Mouse (Mus musculus) liver, embryonic 12.5 days (tissue): ENCODE data around the gene Klc4. TPM values are rescaled to one million over a fixed set of nuclear protein-coding genes. Genes with fewer than 3 reads are reported as not detected.

ENCODE experiments used
- ATAC-seq: fragments of 200-750 bp; cut with Nextera tagmentation; 2 replicates; pipeline ENCODE4 v1.8.0; 2017; ENCODE audit warnings: moderate number of reproducible peaks, mild to moderate bottlenecking, moderate library complexity
- H3K27ac ChIP-seq: fragments of 300-500 bp; sonication (generic); 2 replicates; pipeline ENCODE4 v1.5.1; 2016; ENCODE audit warnings: mild to moderate bottlenecking
- H3K27me3 ChIP-seq: fragments of 300-500 bp; sonication (generic); replicated peaks from 2 replicates; pipeline ENCODE4 v1.6.1; 2016; ENCODE audit warnings: mild to moderate bottlenecking, moderate library complexity
- H3K36me3 ChIP-seq: fragments of 300-500 bp; sonication (generic); 2 replicates; pipeline ENCODE4 v1.6.1; 2016; ENCODE audit warnings: mild to moderate bottlenecking, moderate library complexity
- H3K4me1 ChIP-seq: fragments of 300-500 bp; sonication (generic); 2 replicates; pipeline ENCODE4 v1.6.1; 2016
- H3K4me2 ChIP-seq: fragments of 300-500 bp; sonication (generic); 2 replicates; pipeline ENCODE4 v1.6.1; 2016; ENCODE audit warnings: mild to moderate bottlenecking, moderate library complexity
- H3K4me3 ChIP-seq: fragments of 300-500 bp; sonication (generic); 2 replicates; pipeline ENCODE4 v1.5.1; 2016; ENCODE audit warnings: mild to moderate bottlenecking, moderate library complexity
- H3K9ac ChIP-seq: fragments of 300-500 bp; sonication (generic); 2 replicates; pipeline ENCODE4 v1.6.1; 2016; ENCODE audit warnings: mild to moderate bottlenecking, moderate library complexity
- H3K9me3 ChIP-seq: fragments of 300-500 bp; sonication (generic); replicated peaks from 2 replicates; pipeline ENCODE4 v1.6.1; 2016; ENCODE audit warnings: mild to moderate bottlenecking, moderate library complexity
- WGBS: fragments of 180-500 bp; shearing (Covaris S2); methylation state at CpG from one replicate; pipeline ENCODE4 v1.1.7; 2016; ENCODE audit not compliant: insufficient replicate concordance; 5-methylcytosine and 5-hydroxymethylcytosine counted together
- polyA plus RNA-seq: library from polyadenylated mRNA; unstranded; fragments of >200 nt; fragmentation: Nextera tagmentation; extraction: Ambion mirVana; gene quantifications from 2 replicates; pipeline ENCODE4 v1.2.1, GENCODE M21; 2016

Klc4 gene
- polyA plus RNA-seq, 1 experiment from 2014 or later: 6.3 TPM

- Histone ChIP-seq H3K4me3 (peak within 1 kb of the TSS; percentile 81), H3K4me1 (peaks cover 51% of the 10 kb centered on the region), H3K27me3 (no peaks in the 10 kb centered on the region), H3K36me3 (peaks cover 54% of the 10 kb centered on the region), H3K9me3 (no peaks in the 10 kb centered on the region), H3K27ac (peak within 1 kb of the TSS; percentile 90), H3K4me2 (peak within 1 kb of the TSS; percentile 85), H3K9ac (peak within 1 kb of the TSS; percentile 85)
- WGBS: 92% methylated on average over 7 of the region's 9 CpGs
- ATAC-seq: no peak
Measured at GRCm38 (mm10) chr17:46678416-46678815, 32.6 kb upstream of the Klc4 start, which contains the start of gene Mea1. Mea1 (plus strand) TSS chr17:46678793.

GRCm38 (mm10) chr17:46674530-46675283, 28.9 kb upstream of the Klc4 start:
- Histone ChIP-seq H3K36me3 (peaks cover 68% of the 10 kb centered on the region), H3K4me1 (peaks cover 45% of the 10 kb centered on the region)
- WGBS: 32% methylated on average over 15 of the region's 15 CpGs

GRCm38 (mm10) chr17:46673850-46674529, 28.2 kb upstream of the Klc4 start, which contains the start of gene Rrp36:
Rrp36 (minus strand) TSS chr17:46674352.
- Histone ChIP-seq H3K36me3 (peaks cover 75% of the 10 kb centered on the region), H3K9ac (peak within 1 kb of the TSS; percentile 75), H3K4me2 (peak within 1 kb of the TSS; percentile 83), H3K9me3 (no peaks in the 10 kb centered on the region), H3K27me3 (no peaks in the 10 kb centered on the region), H3K4me3 (peak within 1 kb of the TSS; percentile 76), H3K27ac (peak within 1 kb of the TSS; percentile 83), H3K4me1 (peaks cover 37% of the 10 kb centered on the region)
- ATAC-seq: peak; percentile 93
- WGBS: under 1% methylated on average over 43 of the region's 43 CpGs

More at GRCm38 (mm10) chr17:46674530-46675283, 28.9 kb upstream of the Klc4 start:
- H3K4me3 ChIP-seq: peak overlapping the region; percentile 76
- H3K4me2 ChIP-seq: peak overlapping the region; percentile 83
- peak overlapping the region; percentile 83 for H3K27ac ChIP-seq
- ATAC-seq: peak; percentile 33
- peak overlapping the region; percentile 75 for H3K9ac ChIP-seq
- no peaks in the 10 kb centered on the region for H3K9me3 ChIP-seq
- no peaks in the 10 kb centered on the region for H3K27me3 ChIP-seq

GRCm38 (mm10) chr17:46669911-46670310, 24.1 kb upstream of the Klc4 start:
- H3K27ac ChIP-seq: no peak overlapping the region
- no peak for ATAC-seq
- H3K9ac ChIP-seq: no peak overlapping the region
- peaks cover 67% of the 10 kb centered on the region for H3K36me3 ChIP-seq
- no peak overlapping the region for H3K4me3 ChIP-seq
- WGBS: 88% methylated on average over 10 of the region's 10 CpGs
- no peaks in the 10 kb centered on the region for H3K27me3 ChIP-seq
- H3K4me1 ChIP-seq: peaks cover 20% of the 10 kb centered on the region
- no peaks in the 10 kb centered on the region for H3K9me3 ChIP-seq
- no peak overlapping the region for H3K4me2 ChIP-seq

GRCm38 (mm10) chr17:46667712-46668111, 21.9 kb upstream of the Klc4 start:
- peaks cover 81% of the 10 kb centered on the region for H3K36me3 ChIP-seq
- H3K9me3 ChIP-seq: no peaks in the 10 kb centered on the region
- no peak overlapping the region for H3K9ac ChIP-seq
- no peak overlapping the region for H3K27ac ChIP-seq
- no peak overlapping the region for H3K4me3 ChIP-seq
- H3K27me3 ChIP-seq: no peaks in the 10 kb centered on the region
- 87% methylated on average over 16 of the region's 16 CpGs for WGBS
- peaks cover 4% of the 10 kb centered on the region for H3K4me1 ChIP-seq
- ATAC-seq: no peak
- H3K4me2 ChIP-seq: no peak overlapping the region

GRCm38 (mm10) chr17:46662730-46663129, 16.9 kb upstream of the Klc4 start:
- Histone ChIP-seq H3K27me3 (no peaks in the 10 kb centered on the region), H3K4me3 (no peak overlapping the region), H3K4me2 (no peak overlapping the region), H3K9me3 (no peaks in the 10 kb centered on the region), H3K36me3 (peaks cover 93% of the 10 kb centered on the region), H3K4me1 (no peaks in the 10 kb centered on the region), H3K27ac (no peak overlapping the region), H3K9ac (no peak overlapping the region)
- ATAC-seq: no peak
- WGBS: 83% methylated on average over 5 of the region's 5 CpGs

GRCm38 (mm10) chr17:46661981-46662380, 16.2 kb upstream of the Klc4 start:
- no peaks in the 10 kb centered on the region for H3K4me1 ChIP-seq
- no peak overlapping the region for H3K27ac ChIP-seq
- no peaks in the 10 kb centered on the region for H3K27me3 ChIP-seq
- 89% methylated on average over 12 of the region's 12 CpGs for WGBS
- H3K36me3 ChIP-seq: peaks cover 96% of the 10 kb centered on the region
- H3K4me2 ChIP-seq: no peak overlapping the region
- no peak overlapping the region for H3K9ac ChIP-seq
- H3K4me3 ChIP-seq: no peak overlapping the region
- no peak for ATAC-seq
- H3K9me3 ChIP-seq: no peaks in the 10 kb centered on the region

- Histone ChIP-seq H3K9ac (no peak overlapping the region), H3K4me1 (no peaks in the 10 kb centered on the region), H3K4me3 (no peak overlapping the region), H3K36me3 (peaks cover 97% of the 10 kb centered on the region), H3K4me2 (no peak overlapping the region), H3K27me3 (no peaks in the 10 kb centered on the region), H3K27ac (no peak overlapping the region), H3K9me3 (no peaks in the 10 kb centered on the region)
- 95% methylated on average over 9 of the region's 9 CpGs for WGBS
- ATAC-seq: no peak
Measured at GRCm38 (mm10) chr17:46661351-46661750, 15.5 kb upstream of the Klc4 start.

- WGBS: 77% methylated on average over 6 of the region's 6 CpGs
- no peak overlapping the region for H3K27ac ChIP-seq
- H3K27me3 ChIP-seq: no peaks in the 10 kb centered on the region
- H3K4me2 ChIP-seq: no peak overlapping the region
- H3K4me1 ChIP-seq: peaks cover 20% of the 10 kb centered on the region
- H3K36me3 ChIP-seq: peaks cover 91% of the 10 kb centered on the region
- no peak for ATAC-seq
- no peak overlapping the region for H3K4me3 ChIP-seq
- H3K9me3 ChIP-seq: no peaks in the 10 kb centered on the region
- no peak overlapping the region for H3K9ac ChIP-seq
Measured at GRCm38 (mm10) chr17:46656054-46656453, 10.2 kb upstream of the Klc4 start.

- no peaks in the 10 kb centered on the region for H3K9me3 ChIP-seq
- peak overlapping the region; percentile 87 for H3K9ac ChIP-seq
- no peak for ATAC-seq
- no peaks in the 10 kb centered on the region for H3K27me3 ChIP-seq
- H3K36me3 ChIP-seq: peaks cover 65% of the 10 kb centered on the region
- H3K4me1 ChIP-seq: peaks cover 42% of the 10 kb centered on the region
- H3K4me3 ChIP-seq: peak overlapping the region; percentile 77
- 0 out of 2 replicates have a peak overlapping the region, but pooled peaks have one; percentile 22 for H3K27ac ChIP-seq
- WGBS: 77% methylated on average over 20 of the region's 20 CpGs
- H3K4me2 ChIP-seq: peak overlapping the region; percentile 98
Measured at GRCm38 (mm10) chr17:46651755-46652547, 6.1 kb upstream of the Klc4 start.

- Histone ChIP-seq H3K27ac (peak overlapping the region; percentile 88), H3K9me3 (no peaks in the 10 kb centered on the region), H3K27me3 (no peaks in the 10 kb centered on the region), H3K4me2 (peak overlapping the region; percentile 98), H3K9ac (peak overlapping the region; percentile 87), H3K4me3 (peak overlapping the region; percentile 77), H3K4me1 (peaks cover 48% of the 10 kb centered on the region), H3K36me3 (peaks cover 58% of the 10 kb centered on the region)
- no peak for ATAC-seq
- 70% methylated on average over 17 of the region's 17 CpGs for WGBS
Measured at GRCm38 (mm10) chr17:46651292-46651691, 5.5 kb upstream of the Klc4 start.
